Mouse (Mus musculus): ENCODE results near the gene Tbc1d1. TPM values are rescaled to one million over a fixed set of nuclear protein-coding genes. Genes with fewer than 3 reads are reported as not detected.

Gene Tbc1d1
- polyA plus RNA-seq, 1 experiment from 2014 or later = 27.4 TPM

DNA sequence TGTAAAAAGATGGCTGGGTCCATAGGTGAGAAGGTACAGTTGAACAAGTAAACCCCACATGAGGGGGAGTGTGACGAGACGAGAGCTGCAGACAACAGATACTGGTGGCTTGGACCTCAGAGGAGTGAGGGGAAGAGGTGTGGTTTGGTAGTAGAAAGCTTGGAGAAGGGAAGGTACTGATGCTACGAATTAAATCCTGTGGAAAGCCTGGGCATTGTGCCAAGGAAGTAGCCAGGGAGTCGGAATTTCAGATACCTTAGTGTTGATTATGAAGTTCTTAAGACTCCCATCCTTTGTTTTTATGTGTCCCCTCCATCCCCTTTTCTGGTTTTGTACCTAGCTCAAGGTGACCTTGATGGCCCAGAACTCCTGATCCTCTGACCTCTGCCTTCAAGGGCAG is 124.5 kb downstream of the Tbc1d1 start:
- peaks cover 11% of the 10 kb centered on the region for H3K4me1 ChIP-seq (ENCODE audit: control insufficient read depth, insufficient read depth, low read length)
- no peak for ATAC-seq (replicated peaks; ENCODE audit: extremely low read depth, insufficient read depth, low FRiP score)
- H3K9me3 ChIP-seq (replicated peaks; ENCODE audit: control insufficient read depth, low read length) = no peaks in the 10 kb centered on the region
- no peak overlapping the region for H3K4me2 ChIP-seq (ENCODE audit: low read depth, low read length)
- H3K36me3 ChIP-seq (ENCODE audit: control insufficient read depth, insufficient read depth) = peaks cover 20% of the 10 kb centered on the region
- WGBS = 39% methylated on average over 4 of the region's 4 CpGs
- no peaks in the 10 kb centered on the region for H3K27me3 ChIP-seq (ENCODE audit: control insufficient read depth, insufficient read depth, low read length)
- no peak overlapping the region for H3K27ac ChIP-seq (ENCODE audit: low read length)
- no peak overlapping the region for H3K9ac ChIP-seq (ENCODE audit: low read length)
- H3K4me3 ChIP-seq (ENCODE audit: low read length) = no peak overlapping the region

GRCm38 (mm10) chr5:64281674-64282073 is 125.6 kb downstream of the Tbc1d1 start:
- ATAC-seq (replicated peaks; ENCODE audit: extremely low read depth, insufficient read depth, low FRiP score) = no peak
- 84% methylated on average over 7 of the region's 7 CpGs for WGBS
- H3K36me3 ChIP-seq (ENCODE audit: control insufficient read depth, insufficient read depth) = peaks cover 28% of the 10 kb centered on the region
- no peak overlapping the region for H3K4me3 ChIP-seq (ENCODE audit: low read length)
- H3K9me3 ChIP-seq (replicated peaks; ENCODE audit: control insufficient read depth, low read length) = no peaks in the 10 kb centered on the region
- no peak overlapping the region for H3K9ac ChIP-seq (ENCODE audit: low read length)
- no peak overlapping the region for H3K4me2 ChIP-seq (ENCODE audit: low read depth, low read length)
- H3K27me3 ChIP-seq (ENCODE audit: control insufficient read depth, insufficient read depth, low read length) = no peaks in the 10 kb centered on the region
- no peak overlapping the region for H3K27ac ChIP-seq (ENCODE audit: low read length)
- H3K4me1 ChIP-seq (ENCODE audit: control insufficient read depth, insufficient read depth, low read length) = peaks cover 11% of the 10 kb centered on the region

DNA sequence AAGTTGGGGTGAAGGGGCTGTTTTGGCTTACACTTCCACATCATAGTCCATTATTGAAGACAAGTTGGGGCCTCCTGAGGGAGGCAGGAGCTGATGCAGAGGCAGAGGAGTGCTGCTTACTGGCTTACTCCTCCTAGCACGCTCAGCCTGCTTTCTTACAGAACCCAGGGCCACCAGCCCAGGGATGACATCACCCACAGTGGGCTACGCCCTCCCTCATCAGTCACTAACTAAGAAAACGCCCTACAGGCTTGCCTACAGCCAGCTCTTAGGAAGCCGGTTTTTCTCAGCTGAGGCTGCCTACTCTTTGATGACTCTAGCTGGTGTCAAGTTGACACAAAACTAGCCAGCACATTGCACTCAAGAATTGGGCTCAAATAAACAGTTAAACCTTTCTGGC is 126.5 kb downstream of the Tbc1d1 start:
- Histone ChIP-seq H3K9me3 (replicated peaks; ENCODE audit: control insufficient read depth, low read length) (no peaks in the 10 kb centered on the region), H3K4me3 (ENCODE audit: low read length) (no peak overlapping the region), H3K27ac (ENCODE audit: low read length) (no peak overlapping the region), H3K9ac (ENCODE audit: low read length) (no peak overlapping the region), H3K36me3 (ENCODE audit: control insufficient read depth, insufficient read depth) (peaks cover 28% of the 10 kb centered on the region), H3K27me3 (ENCODE audit: control insufficient read depth, insufficient read depth, low read length) (no peaks in the 10 kb centered on the region), H3K4me2 (ENCODE audit: low read depth, low read length) (no peak overlapping the region), H3K4me1 (ENCODE audit: control insufficient read depth, insufficient read depth, low read length) (peaks cover 11% of the 10 kb centered on the region)
- 65% methylated on average over 4 of the region's 4 CpGs for WGBS
- no peak for ATAC-seq (replicated peaks; ENCODE audit: extremely low read depth, insufficient read depth, low FRiP score)

- Histone ChIP-seq H3K27ac (ENCODE audit: low read length) (no peak overlapping the region), H3K36me3 (ENCODE audit: control insufficient read depth, insufficient read depth) (peaks cover 19% of the 10 kb centered on the region), H3K4me3 (ENCODE audit: low read length) (no peak overlapping the region), H3K4me1 (ENCODE audit: control insufficient read depth, insufficient read depth, low read length) (peaks cover 17% of the 10 kb centered on the region), H3K4me2 (ENCODE audit: low read depth, low read length) (no peak overlapping the region), H3K9me3 (replicated peaks; ENCODE audit: control insufficient read depth, low read length) (no peaks in the 10 kb centered on the region), H3K27me3 (ENCODE audit: control insufficient read depth, insufficient read depth, low read length) (no peaks in the 10 kb centered on the region), H3K9ac (ENCODE audit: low read length) (no peak overlapping the region)
- no peak for ATAC-seq (replicated peaks; ENCODE audit: extremely low read depth, insufficient read depth, low FRiP score)
- WGBS = 90% methylated on average over 4 of the region's 4 CpGs
Measured at GRCm38 (mm10) chr5:64285289-64285688, 129.2 kb downstream of the Tbc1d1 start.

DNA sequence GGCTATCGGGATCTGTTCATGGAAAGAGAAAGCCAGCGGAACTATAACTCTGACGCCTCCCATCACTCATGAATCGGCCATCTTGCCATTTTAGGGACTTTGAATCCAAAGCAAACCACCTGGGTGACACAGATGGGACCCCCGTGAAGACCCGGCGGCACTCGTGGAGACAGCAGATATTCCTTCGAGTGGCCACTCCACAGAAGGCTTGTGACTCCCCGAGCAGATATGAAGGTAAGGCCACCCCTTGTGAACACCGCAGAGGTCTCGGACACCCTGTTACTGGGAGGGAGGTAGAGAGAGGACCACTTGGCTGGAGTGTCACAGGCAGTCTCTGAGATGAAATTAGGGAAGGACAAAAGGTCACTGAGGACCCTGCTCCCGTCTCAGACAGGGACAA is 129.7 kb downstream of the Tbc1d1 start:
- Histone ChIP-seq H3K27ac (ENCODE audit: low read length) (no peak overlapping the region), H3K9ac (ENCODE audit: low read length) (no peak overlapping the region), H3K9me3 (replicated peaks; ENCODE audit: control insufficient read depth, low read length) (no peaks in the 10 kb centered on the region), H3K4me3 (ENCODE audit: low read length) (no peak overlapping the region), H3K4me2 (ENCODE audit: low read depth, low read length) (no peak overlapping the region), H3K36me3 (ENCODE audit: control insufficient read depth, insufficient read depth) (peaks cover 19% of the 10 kb centered on the region), H3K27me3 (ENCODE audit: control insufficient read depth, insufficient read depth, low read length) (no peaks in the 10 kb centered on the region), H3K4me1 (ENCODE audit: control insufficient read depth, insufficient read depth, low read length) (peaks cover 15% of the 10 kb centered on the region)
- 85% methylated on average over 13 of the region's 13 CpGs for WGBS
- no peak for ATAC-seq (replicated peaks; ENCODE audit: extremely low read depth, insufficient read depth, low FRiP score)

DNA sequence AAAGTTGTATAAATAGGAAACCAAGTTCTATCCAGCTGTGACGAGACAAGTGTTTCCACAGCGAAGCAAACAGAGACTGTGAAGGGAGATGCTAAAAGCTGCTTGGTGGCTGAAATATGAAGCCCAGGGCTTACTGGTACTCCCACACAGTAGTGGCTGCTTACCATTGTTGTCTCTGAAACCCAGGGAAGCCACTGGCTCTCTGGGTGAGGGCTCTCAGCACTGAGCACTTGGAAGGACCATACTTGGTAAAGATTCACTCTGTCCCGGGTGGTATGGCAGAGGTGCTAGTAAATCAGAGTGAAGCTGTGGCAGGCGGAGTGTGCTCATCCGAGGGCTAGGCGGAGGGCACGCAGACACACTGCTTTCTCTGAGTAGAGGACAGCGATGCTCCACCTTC is 131.2 kb downstream of the Tbc1d1 start:
- Histone ChIP-seq H3K36me3 (ENCODE audit: control insufficient read depth, insufficient read depth) (peaks cover 14% of the 10 kb centered on the region), H3K4me1 (ENCODE audit: control insufficient read depth, insufficient read depth, low read length) (peaks cover 14% of the 10 kb centered on the region), H3K27ac (ENCODE audit: low read length) (no peak overlapping the region), H3K4me2 (ENCODE audit: low read depth, low read length) (no peak overlapping the region), H3K27me3 (ENCODE audit: control insufficient read depth, insufficient read depth, low read length) (no peaks in the 10 kb centered on the region), H3K9ac (ENCODE audit: low read length) (no peak overlapping the region), H3K9me3 (replicated peaks; ENCODE audit: control insufficient read depth, low read length) (no peaks in the 10 kb centered on the region), H3K4me3 (ENCODE audit: low read length) (no peak overlapping the region)
- no peak for ATAC-seq (replicated peaks; ENCODE audit: extremely low read depth, insufficient read depth, low FRiP score)
- WGBS = 81% methylated on average over 8 of the region's 8 CpGs

DNA sequence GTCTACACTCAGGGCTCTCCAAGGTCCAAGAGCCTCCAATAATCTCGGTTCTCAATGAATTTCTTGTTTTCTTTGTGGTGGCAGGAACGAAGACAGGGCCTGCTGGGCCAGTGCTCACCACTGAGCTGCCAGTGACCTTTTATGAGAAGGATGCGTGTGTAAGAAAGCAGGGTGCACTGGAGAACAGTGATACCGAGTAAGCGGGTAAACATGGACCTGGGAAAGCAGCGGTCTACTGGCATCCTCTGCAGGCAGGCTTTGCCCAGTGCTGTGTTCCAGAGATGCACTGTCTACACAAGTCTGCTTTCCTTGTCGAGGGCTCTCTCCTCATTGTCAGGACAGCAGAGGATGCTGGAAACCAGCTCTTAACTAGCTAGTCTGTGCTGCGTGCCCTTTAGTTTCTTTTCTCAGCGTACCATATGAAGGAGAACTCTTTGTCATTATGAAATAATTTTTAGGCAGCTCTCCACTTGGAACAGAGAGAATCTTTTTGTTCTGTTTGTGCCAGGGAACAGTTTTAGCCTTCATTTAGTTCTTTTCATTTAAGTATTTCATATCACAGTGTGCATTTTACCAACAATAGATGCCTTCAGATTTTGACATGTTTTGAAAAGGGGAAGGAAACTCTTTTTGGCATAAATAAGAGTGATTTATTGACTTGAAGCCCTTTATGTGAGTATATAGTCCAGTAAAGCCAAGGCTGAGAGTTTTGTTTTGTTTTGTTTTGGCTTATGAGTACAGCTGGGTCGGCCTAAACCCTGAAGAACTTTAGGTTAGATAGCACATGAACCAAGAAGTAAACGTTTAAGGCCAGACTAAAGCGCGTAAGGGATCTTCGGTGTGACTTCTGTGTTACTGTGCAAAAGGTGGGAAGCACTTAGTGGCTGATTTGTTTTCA is 132.2 kb downstream of the Tbc1d1 start:
- ATAC-seq (replicated peaks; ENCODE audit: extremely low read depth, insufficient read depth, low FRiP score) = no peak
- no peaks in the 10 kb centered on the region for H3K27me3 ChIP-seq (ENCODE audit: control insufficient read depth, insufficient read depth, low read length)
- peaks cover 14% of the 10 kb centered on the region for H3K4me1 ChIP-seq (ENCODE audit: control insufficient read depth, insufficient read depth, low read length)
- H3K27ac ChIP-seq (ENCODE audit: low read length) = no peak overlapping the region
- no peak overlapping the region for H3K9ac ChIP-seq (ENCODE audit: low read length)
- WGBS = 86% methylated on average over 14 of the region's 14 CpGs
- H3K36me3 ChIP-seq (ENCODE audit: control insufficient read depth, insufficient read depth) = peaks cover 8% of the 10 kb centered on the region; the same call in 1 of the 2 replicates
- H3K9me3 ChIP-seq (replicated peaks; ENCODE audit: control insufficient read depth, low read length) = no peaks in the 10 kb centered on the region
- no peak overlapping the region for H3K4me3 ChIP-seq (ENCODE audit: low read length)
- H3K4me2 ChIP-seq (ENCODE audit: low read depth, low read length) = no peak overlapping the region

- 52% methylated on average over 5 of the region's 5 CpGs for whole genome bisulfite sequencing
- Histone ChIP-seq H3K4me3 (ENCODE audit: low read length) (no peak overlapping the region), H3K9me3 (replicated peaks; ENCODE audit: control insufficient read depth, low read length) (no peaks in the 10 kb centered on the region), H3K4me1 (ENCODE audit: control insufficient read depth, insufficient read depth, low read length) (peaks cover 14% of the 10 kb centered on the region), H3K9ac (ENCODE audit: low read length) (peak overlapping the region; percentile 7; the same call in 1 of the 2 replicates), H3K4me2 (ENCODE audit: low read depth, low read length) (no peak overlapping the region), H3K27me3 (ENCODE audit: control insufficient read depth, insufficient read depth, low read length) (no peaks in the 10 kb centered on the region), H3K36me3 (ENCODE audit: control insufficient read depth, insufficient read depth) (peaks cover 9% of the 10 kb centered on the region; the same call in 1 of the 2 replicates), H3K27ac (ENCODE audit: low read length) (peak overlapping the region; percentile 38; the same call in 1 of the 2 replicates)
- peak; percentile 75 for ATAC-seq (replicated peaks; ENCODE audit: extremely low read depth, insufficient read depth, low FRiP score)
Measured at GRCm38 (mm10) chr5:64289202-64290060, 133.3 kb downstream of the Tbc1d1 start.

DNA sequence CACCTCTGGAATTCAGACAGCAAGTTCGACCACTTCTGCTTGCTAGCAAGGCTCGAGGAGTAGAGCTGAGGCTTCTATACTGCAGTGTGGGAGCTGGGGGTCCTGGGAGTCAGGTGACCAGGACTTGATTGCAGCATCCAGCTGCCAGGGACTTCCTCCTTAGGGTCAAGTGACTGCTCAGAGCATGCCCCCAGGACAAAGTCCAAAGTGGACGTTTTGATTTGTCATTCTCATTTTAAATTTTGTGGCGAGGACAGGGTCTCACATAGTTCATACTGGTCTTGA is 133.9 kb downstream of the Tbc1d1 start:
- Histone ChIP-seq H3K4me1 (ENCODE audit: control insufficient read depth, insufficient read depth, low read length) (peaks cover 14% of the 10 kb centered on the region), H3K9me3 (replicated peaks; ENCODE audit: control insufficient read depth, low read length) (no peaks in the 10 kb centered on the region), H3K27ac (ENCODE audit: low read length) (peak overlapping the region; percentile 38; the same call in 1 of the 2 replicates), H3K4me2 (ENCODE audit: low read depth, low read length) (no peak overlapping the region), H3K27me3 (ENCODE audit: control insufficient read depth, insufficient read depth, low read length) (no peaks in the 10 kb centered on the region), H3K4me3 (ENCODE audit: low read length) (no peak overlapping the region), H3K36me3 (ENCODE audit: control insufficient read depth, insufficient read depth) (peaks cover 10% of the 10 kb centered on the region; the same call in 1 of the 2 replicates), H3K9ac (ENCODE audit: low read length) (peak overlapping the region; percentile 7; the same call in 1 of the 2 replicates)
- ATAC-seq (replicated peaks; ENCODE audit: extremely low read depth, insufficient read depth, low FRiP score) = no peak
- WGBS = 46% methylated on average over 4 of the region's 4 CpGs

Data from heart, embryonic 16.5 days (tissue).